Mouse (Mus musculus) regulatory T cell (primary cell): ENCODE measurements at regions not wholly inside any gene's neighbourhood (a gene's known extent, or its start where the extent isn't known, plus 50 kb on each side); places are given as distances from the start of the nearest gene placed in this dataset.

Experiments used
- in situ Hi-C: fragments of 300-600 bp; cut with MboI, MseI; formaldehyde crosslinking; loops from one replicate; pipeline ENCODE4 v1.15.1; 2025; ENCODE audit warnings: high pct_unique_total_duplicates

GRCm38 (mm10) chr2:174532671-174533363 is 59.9 kb upstream of the Prelid3b start:
- in situ Hi-C loops = no loop called here

- in situ Hi-C loops = loop anchor here (10.0 kb wide), 1 partner anchor 226 kb away; no protein-coding TSS in a partner anchor
These were observed 67.8 kb upstream of the Prelid3b start for GRCm38 (mm10) chr2:174540717-174541116.

GRCm38 (mm10) chr2:174547207-174547606 is 74.3 kb upstream of the Prelid3b start:
- in situ Hi-C loops = loop anchor here (10.0 kb wide), 1 partner anchor 232 kb away; no protein-coding TSS in a partner anchor

- in situ Hi-C loops = loop anchor here (10.0 kb wide), 1 partner anchor 233 kb away; no protein-coding TSS in a partner anchor
These were observed 74.8 kb upstream of the Prelid3b start for GRCm38 (mm10) chr2:174547701-174548100.

- in situ Hi-C loops = loop anchor here (10.0 kb wide), 1 partner anchor 234 kb away; no protein-coding TSS in a partner anchor
These were observed 75.9 kb upstream of the Prelid3b start for GRCm38 (mm10) chr2:174548776-174549175.

- in situ Hi-C loops = no loop called here
These were observed 82.9 kb upstream of the Prelid3b start for GRCm38 (mm10) chr2:174555778-174556177.

GRCm38 (mm10) chr2:174561828-174562429 is 81.4 kb upstream of the Zfp831 start:
- in situ Hi-C loops = no loop called here

- in situ Hi-C loops = no loop called here
These were observed 79.4 kb upstream of the Zfp831 start for GRCm38 (mm10) chr2:174563917-174564316.

GRCm38 (mm10) chr2:174564817-174565216 is 78.5 kb upstream of the Zfp831 start:
- in situ Hi-C loops = no loop called here

GRCm38 (mm10) chr2:174565891-174566290 is 77.4 kb upstream of the Zfp831 start:
- in situ Hi-C loops = no loop called here

GRCm38 (mm10) chr2:174566752-174567151 is 76.6 kb upstream of the Zfp831 start:
- in situ Hi-C loops = no loop called here

- in situ Hi-C loops = no loop called here
These were observed 68.4 kb upstream of the Zfp831 start for GRCm38 (mm10) chr2:174574804-174575507.

- in situ Hi-C loops = no loop called here
These were observed 67.8 kb upstream of the Zfp831 start for GRCm38 (mm10) chr2:174575546-174575945.

GRCm38 (mm10) chr2:174580906-174581703 is 62.2 kb upstream of the Zfp831 start:
- in situ Hi-C loops = no loop called here

GRCm38 (mm10) chr2:174584272-174584671 is 59.1 kb upstream of the Zfp831 start:
- in situ Hi-C loops = no loop called here
